Mouse (Mus musculus): Measurements from ENCODE around the gene Prss41. TPM values are rescaled to one million over a fixed set of nuclear protein-coding genes. Genes with fewer than 3 reads are reported as not detected.
"Not testable (repeated sequence)": the region's sequence is repeated elsewhere in the genome, so short reads cannot be mapped to it uniquely, and the experiment has no call there.

Prss41 gene
- not detected in 2 replicates for polyA plus RNA-seq (2011; ENCODE audit: insufficient read depth, insufficient read length, low replicate concordance, missing spikeins)

DNA sequence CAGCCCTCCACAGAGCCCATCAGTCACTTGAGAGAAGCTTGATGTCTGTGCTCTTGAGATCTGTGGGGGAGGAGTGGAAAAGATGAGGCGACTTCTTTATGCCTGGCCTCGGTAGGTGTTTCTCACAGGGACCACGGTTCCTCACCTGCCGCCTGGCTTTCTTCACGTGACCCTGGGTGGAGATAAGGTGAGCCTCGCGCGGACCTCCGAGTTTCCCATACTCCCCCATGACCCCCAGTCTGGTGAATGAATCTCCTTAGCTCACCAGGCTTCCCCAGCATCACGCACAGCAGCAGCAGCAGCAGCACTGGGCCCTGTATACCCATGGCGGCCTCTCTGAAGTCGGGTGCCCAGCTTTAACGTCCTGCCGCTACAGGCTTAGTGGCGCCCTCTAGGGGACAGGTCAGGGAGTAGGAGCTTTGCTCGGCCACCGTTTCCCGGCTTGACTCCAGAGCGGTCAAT is at the start of gene Prss41, which contains the start of gene Prss32:
TSS of gene Prss41 (minus strand) at position 361 of the 462 bp plus-strand sequence.
TSS of gene Prss32 (plus strand) at position 44 of the 462 bp plus-strand sequence.
- Histone ChIP-seq H3K4me3 (replicated peaks; ENCODE audit: control insufficient read depth, low read depth, low read length) (no peak within 1 kb of the TSS), H3K27ac (ENCODE audit: control insufficient read depth, insufficient read depth, low read depth, low read length, poor library complexity) (no peak within 1 kb of the TSS), H3K4me1 (ENCODE audit: control insufficient read depth, insufficient read depth, low read length) (no peaks in the 10 kb centered on the region; the same call in 1 of the 2 replicates)
- WGBS = 38% methylated on average over 19 of the region's 19 CpGs
- peak; percentile 79 for TF ChIP-seq CTCF (IDR thresholded peaks at IDR 0.05; ENCODE audit: control insufficient read depth, insufficient read depth, low read length)
- no peak for TF ChIP-seq POLR2A (IDR thresholded peaks at IDR 0.05; ENCODE audit: borderline replicate concordance, control insufficient read depth, low read depth, low read length)

GRCm38 (mm10) chr17:23880576-23880975 is 36.6 kb upstream of the Prss41 start, which contains the start of the genes Dcpp1 and Dcpp2:
Dcpp1 (plus strand) TSS chr17:23880876.
Dcpp2 (plus strand) TSS chr17:23880880.
- H3K27ac ChIP-seq (ENCODE audit: control insufficient read depth, insufficient read depth, low read depth, low read length, poor library complexity); H3K4me3 ChIP-seq (replicated peaks; ENCODE audit: control insufficient read depth, low read depth, low read length); H3K4me1 ChIP-seq (ENCODE audit: control insufficient read depth, insufficient read depth, low read length): not testable (repeated sequence)
- WGBS = 58% methylated on average over 4 of the region's 4 CpGs

- no peak for TF ChIP-seq POLR2A (IDR thresholded peaks at IDR 0.05; ENCODE audit: borderline replicate concordance, control insufficient read depth, low read depth, low read length)
- TF ChIP-seq CTCF (IDR thresholded peaks at IDR 0.05; ENCODE audit: control insufficient read depth, insufficient read depth, low read length) = no peak
- 90% methylated on average over 2 of the region's 2 CpGs for WGBS
These were observed 33.2 kb upstream of the Prss41 start for GRCm38 (mm10) chr17:23877166-23877565.

DNA sequence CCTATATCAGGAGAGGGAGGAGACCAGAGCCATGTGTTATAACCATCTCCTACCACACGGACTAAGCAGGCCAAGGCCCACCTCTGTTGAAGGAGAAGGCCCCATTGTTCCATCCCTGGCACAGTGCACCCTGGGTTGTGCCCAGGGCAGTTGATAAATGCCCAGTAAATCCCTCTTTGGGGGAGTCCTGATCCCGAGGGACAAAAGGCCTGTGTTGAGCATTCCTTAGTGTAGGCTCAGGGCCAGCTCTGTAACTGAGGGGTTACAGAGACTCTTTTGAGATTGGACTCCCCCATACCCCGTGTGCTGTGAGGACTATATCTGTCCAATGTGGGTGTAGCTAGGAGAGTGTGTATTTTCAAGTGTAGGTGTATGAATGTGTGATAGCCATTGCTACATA is 32.8 kb upstream of the Prss41 start:
- Histone ChIP-seq H3K4me1 (ENCODE audit: control insufficient read depth, insufficient read depth, low read length) (no peaks in the 10 kb centered on the region), H3K27ac (ENCODE audit: control insufficient read depth, insufficient read depth, low read depth, low read length, poor library complexity) (no peak overlapping the region), H3K4me3 (replicated peaks; ENCODE audit: control insufficient read depth, low read depth, low read length) (no peak overlapping the region)
- no peak for TF ChIP-seq POLR2A (IDR thresholded peaks at IDR 0.05; ENCODE audit: borderline replicate concordance, control insufficient read depth, low read depth, low read length)
- no peak for TF ChIP-seq CTCF (IDR thresholded peaks at IDR 0.05; ENCODE audit: control insufficient read depth, insufficient read depth, low read length)
- whole genome bisulfite sequencing = 61% methylated on average over 3 of the region's 3 CpGs

More at GRCm38 (mm10) chr17:23877166-23877565, 33.2 kb upstream of the Prss41 start:
- Histone ChIP-seq H3K27ac (ENCODE audit: control insufficient read depth, insufficient read depth, low read depth, low read length, poor library complexity) (no peak overlapping the region), H3K4me3 (replicated peaks; ENCODE audit: control insufficient read depth, low read depth, low read length) (no peak overlapping the region), H3K4me1 (ENCODE audit: control insufficient read depth, insufficient read depth, low read length) (no peaks in the 10 kb centered on the region)

- peak; percentile 48; the same call in 1 of the 2 replicates for TF ChIP-seq CTCF (IDR thresholded peaks at IDR 0.05; ENCODE audit: control insufficient read depth, insufficient read depth, low read length)
- TF ChIP-seq POLR2A (IDR thresholded peaks at IDR 0.05; ENCODE audit: borderline replicate concordance, control insufficient read depth, low read depth, low read length) = no peak
- H3K4me3 ChIP-seq (replicated peaks; ENCODE audit: control insufficient read depth, low read depth, low read length) = no peak overlapping the region
- no peaks in the 10 kb centered on the region; the same call in 1 of the 2 replicates for H3K4me1 ChIP-seq (ENCODE audit: control insufficient read depth, insufficient read depth, low read length)
- 53% methylated on average over 8 of the region's 8 CpGs for WGBS
- no peak overlapping the region for H3K27ac ChIP-seq (ENCODE audit: control insufficient read depth, insufficient read depth, low read depth, low read length, poor library complexity)
These were observed 30.2 kb upstream of the Prss41 start for GRCm38 (mm10) chr17:23873884-23874856.

GRCm38 (mm10) chr17:23868513-23868912 is 24.5 kb upstream of the Prss41 start:
- no peak overlapping the region for H3K4me3 ChIP-seq (replicated peaks; ENCODE audit: control insufficient read depth, low read depth, low read length)
- 39% methylated on average over 11 of the region's 11 CpGs for WGBS
- no peak for TF ChIP-seq POLR2A (IDR thresholded peaks at IDR 0.05; ENCODE audit: borderline replicate concordance, control insufficient read depth, low read depth, low read length)
- no peak for TF ChIP-seq CTCF (IDR thresholded peaks at IDR 0.05; ENCODE audit: control insufficient read depth, insufficient read depth, low read length)
- H3K4me1 ChIP-seq (ENCODE audit: control insufficient read depth, insufficient read depth, low read length) = no peaks in the 10 kb centered on the region; the same call in none of the 2 replicates
- H3K27ac ChIP-seq (ENCODE audit: control insufficient read depth, insufficient read depth, low read depth, low read length, poor library complexity) = no peak overlapping the region

DNA sequence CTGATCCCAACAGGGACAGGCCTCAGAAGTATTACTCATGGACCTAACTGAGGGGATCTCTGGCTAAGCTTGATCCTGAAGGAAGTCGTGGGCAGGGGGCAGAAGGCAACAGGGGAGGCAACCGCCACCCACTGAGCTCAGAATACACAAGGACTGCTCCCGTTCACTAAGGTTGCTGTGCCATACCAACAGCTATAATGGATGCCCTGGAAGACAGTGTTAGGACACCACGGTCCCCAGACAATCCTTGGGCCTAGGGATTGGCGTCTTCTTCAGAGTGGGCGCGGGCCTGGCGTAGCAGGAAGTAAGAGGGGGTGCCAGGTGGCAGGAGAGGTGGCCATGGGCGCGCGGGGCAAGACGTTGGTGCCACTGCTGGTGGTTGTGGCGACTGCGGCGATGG is 23.8 kb upstream of the Prss41 start, which contains the start of gene Prss21:
TSS of gene Prss21 (plus strand) at position 301 of the 400 bp plus-strand sequence.
- WGBS = 82% methylated on average over 15 of the region's 15 CpGs
- no peak for TF ChIP-seq CTCF (IDR thresholded peaks at IDR 0.05; ENCODE audit: control insufficient read depth, insufficient read depth, low read length)
- no peak for TF ChIP-seq POLR2A (IDR thresholded peaks at IDR 0.05; ENCODE audit: borderline replicate concordance, control insufficient read depth, low read depth, low read length)
- H3K4me1 ChIP-seq (ENCODE audit: control insufficient read depth, insufficient read depth, low read length) = no peaks in the 10 kb centered on the region; the same call in none of the 2 replicates
- H3K27ac ChIP-seq (ENCODE audit: control insufficient read depth, insufficient read depth, low read depth, low read length, poor library complexity) = no peak within 1 kb of the TSS
- no peak within 1 kb of the TSS for H3K4me3 ChIP-seq (replicated peaks; ENCODE audit: control insufficient read depth, low read depth, low read length)

DNA sequence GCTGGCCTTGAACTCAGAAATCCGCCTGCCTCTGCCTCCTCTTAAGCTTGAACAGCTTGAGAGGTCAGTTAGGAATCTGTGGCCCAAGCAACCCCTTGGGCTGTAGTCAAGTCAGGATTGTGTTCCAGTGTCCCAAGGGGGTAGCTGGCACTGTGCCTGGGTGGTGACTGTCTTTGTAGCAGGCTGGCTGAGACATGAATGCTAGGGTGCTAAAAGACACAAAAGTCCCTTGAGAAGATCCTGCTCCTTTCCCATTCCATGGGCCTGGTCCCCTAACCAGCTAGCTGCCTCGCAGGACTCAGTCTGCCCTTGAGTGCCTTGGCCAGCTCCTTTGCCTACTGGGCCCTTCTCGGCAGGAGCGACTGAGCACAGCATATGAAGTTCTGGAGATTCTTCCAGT is 19.0 kb upstream of the Prss41 start:
- no peak for TF ChIP-seq POLR2A (IDR thresholded peaks at IDR 0.05; ENCODE audit: borderline replicate concordance, control insufficient read depth, low read depth, low read length)
- TF ChIP-seq CTCF (IDR thresholded peaks at IDR 0.05; ENCODE audit: control insufficient read depth, insufficient read depth, low read length) = no peak
- 83% methylated on average over 4 of the region's 4 CpGs for WGBS
- Histone ChIP-seq H3K4me1 (ENCODE audit: control insufficient read depth, insufficient read depth, low read length) (no peaks in the 10 kb centered on the region), H3K4me3 (replicated peaks; ENCODE audit: control insufficient read depth, low read depth, low read length) (no peak overlapping the region), H3K27ac (ENCODE audit: control insufficient read depth, insufficient read depth, low read depth, low read length, poor library complexity) (no peak overlapping the region)
